Mouse (Mus musculus) hematopoietic stem cell, adult 5-6 weeks (primary cell): Measurements from ENCODE around the gene Mrvi1. TPM values are rescaled to one million over a fixed set of nuclear protein-coding genes. Genes with fewer than 3 reads are reported as not detected.
A peak's percentile ranks its signal among the peaks of the same experiment; 100 is the strongest.

ENCODE experiments used
- ATAC-seq, 2 experiments: fragments of 125-278 bp in 1 of 2; replicated peaks in 1 of 2; 2 replicates each; pipeline ENCODE4 v1.8.0; 2016 to 2017; ENCODE audit warnings: inconsistent platforms in 2 of 2, mild to moderate bottlenecking in 2 of 2, moderate number of reproducible peaks in 2 of 2, low read depth in 1 of 2, moderate TSS enrichment in 1 of 2; ENCODE audit not compliant: low FRiP score in 2 of 2, poor library complexity in 2 of 2, severe bottlenecking in 2 of 2, insufficient read depth in 1 of 2, low TSS enrichment in 1 of 2
- total RNA-seq: library from RNA; stranded (forward); fragments of 172-1452, 232-1000 nt; gene quantifications from 2 replicates; pipeline ENCODE4 v1.2.3, GENCODE M21; 2017

Mrvi1 gene
- total RNA-seq, 1 experiment from 2014 or later, result 1.5 TPM

- ATAC-seq, result no peak
Measured at GRCm38 (mm10) chr7:110988081-110988480, 5.8 kb upstream of the Mrvi1 start.

- no peak for ATAC-seq
Measured at GRCm38 (mm10) chr7:110985581-110986265, 3.5 kb upstream of the Mrvi1 start.

- ATAC-seq, result no peak
Measured at GRCm38 (mm10) chr7:110983621-110984020, 1.4 kb upstream of the Mrvi1 start.

- peak; percentile 39 to 62; a peak in 3 of 4 replicates for ATAC-seq
Measured at GRCm38 (mm10) chr7:110982764-110983163, 503 bp upstream of the Mrvi1 start.

GRCm38 (mm10) chr7:110981036-110981435 lies 1.2 kb downstream of the Mrvi1 start:
- no peak for ATAC-seq

GRCm38 (mm10) chr7:110977699-110978392 lies 4.4 kb downstream of the Mrvi1 start:
- peak; percentile 67 to 80 for ATAC-seq

GRCm38 (mm10) chr7:110973450-110973849 lies 8.8 kb downstream of the Mrvi1 start:
- no peak for ATAC-seq

- no peak for ATAC-seq
Measured at GRCm38 (mm10) chr7:110972796-110973195, 9.5 kb downstream of the Mrvi1 start.

- no peak for ATAC-seq
Measured at GRCm38 (mm10) chr7:110967373-110967772, 14.9 kb downstream of the Mrvi1 start.

- ATAC-seq, result no peak
Measured at GRCm38 (mm10) chr7:110966853-110967252, 15.4 kb downstream of the Mrvi1 start.

GRCm38 (mm10) chr7:110965387-110965786 lies 16.9 kb downstream of the Mrvi1 start:
- no peak for ATAC-seq

- no peak for ATAC-seq
Measured at GRCm38 (mm10) chr7:110963655-110963997, 18.6 kb downstream of the Mrvi1 start.

GRCm38 (mm10) chr7:110962943-110963654 lies 19.2 kb downstream of the Mrvi1 start:
- peak; percentile 13 to 33; a peak in 1 of 4 replicates for ATAC-seq

- ATAC-seq, result no peak
Measured at GRCm38 (mm10) chr7:110962497-110962896, 19.8 kb downstream of the Mrvi1 start.

- ATAC-seq, result peak; percentile 74 to 79
Measured at GRCm38 (mm10) chr7:110956422-110957170, 25.7 kb downstream of the Mrvi1 start.

GRCm38 (mm10) chr7:110955576-110955975 lies 26.7 kb downstream of the Mrvi1 start:
- ATAC-seq, result peak; percentile 29 to 34; a peak in 2 of 4 replicates

- no peak for ATAC-seq
Measured at GRCm38 (mm10) chr7:110954072-110954858, 28.0 kb downstream of the Mrvi1 start.
